Mouse (Mus musculus) left cerebral cortex, postnatal 36 days (tissue): Measurements from ENCODE around the gene 4930402F06Rik. TPM values are rescaled to one million over a fixed set of nuclear protein-coding genes. Genes with fewer than 3 reads are reported as not detected.

Experiments
- DNase-seq, 2 experiments: peaks; one replicate each; pipeline ENCODE4 v3.0.0; 2021 to 2022; ENCODE audit warnings: low spot score in 2 of 2, mixed read lengths in 1 of 2
- intact Hi-C: fragments of 180-260 bp; cut with DNase I; formaldehyde crosslinking; loops from one replicate; pipeline ENCODE4 v1.15.1; 2025
- total RNA-seq, 2 experiments: library from RNA; stranded (reverse); gene quantifications; 2 replicates each; pipeline ENCODE4 v1.2.3; 2021

The 4930402F06Rik gene
- total RNA-seq, 2 experiments from 2014 or later, result not detected

- intact Hi-C loops, result no loop called here
- no peak for DNase-seq
These were observed 22.7 kb upstream of the 4930402F06Rik start for GRCm38 (mm10) chr2:35419671-35420070.

- DNase-seq, result no peak
- intact Hi-C loops, result no loop called here
These were observed 22.3 kb upstream of the 4930402F06Rik start for GRCm38 (mm10) chr2:35419243-35419642.

GRCm38 (mm10) chr2:35417231-35417630, 20.3 kb upstream of the 4930402F06Rik start:
- intact Hi-C loops, result no loop called here
- no peak for DNase-seq

GRCm38 (mm10) chr2:35416473-35416872, 19.5 kb upstream of the 4930402F06Rik start:
- intact Hi-C loops, result no loop called here
- no peak for DNase-seq

GRCm38 (mm10) chr2:35412810-35413209, 15.8 kb upstream of the 4930402F06Rik start:
- intact Hi-C loops, result no loop called here
- no peak for DNase-seq

- intact Hi-C loops, result no loop called here
- no peak for DNase-seq
These were observed 15.3 kb upstream of the 4930402F06Rik start for GRCm38 (mm10) chr2:35412246-35412645.

- DNase-seq, result no peak
- intact Hi-C loops, result no loop called here
These were observed 14.7 kb upstream of the 4930402F06Rik start for GRCm38 (mm10) chr2:35411640-35412190.

GRCm38 (mm10) chr2:35409466-35409865, 12.5 kb upstream of the 4930402F06Rik start:
- no peak for DNase-seq
- intact Hi-C loops, result no loop called here

GRCm38 (mm10) chr2:35408409-35409110, 11.6 kb upstream of the 4930402F06Rik start:
- DNase-seq, result no peak
- intact Hi-C loops, result no loop called here

- no peak for DNase-seq
- intact Hi-C loops, result no loop called here
These were observed 10.9 kb upstream of the 4930402F06Rik start for GRCm38 (mm10) chr2:35407878-35408277.

- intact Hi-C loops, result no loop called here
- DNase-seq, result no peak
These were observed 10.3 kb upstream of the 4930402F06Rik start for GRCm38 (mm10) chr2:35407266-35407665.

- DNase-seq, result no peak
- intact Hi-C loops, result no loop called here
These were observed 9.6 kb upstream of the 4930402F06Rik start for GRCm38 (mm10) chr2:35406611-35407010.

GRCm38 (mm10) chr2:35402391-35402790, 5.4 kb upstream of the 4930402F06Rik start:
- intact Hi-C loops, result no loop called here
- no peak for DNase-seq

- intact Hi-C loops, result no loop called here
- no peak for DNase-seq
These were observed 3.8 kb upstream of the 4930402F06Rik start for GRCm38 (mm10) chr2:35400739-35401138.

- intact Hi-C loops, result loop anchor here (5.0 kb wide), 1 partner anchor 109 kb away; no protein-coding TSS in a partner anchor
- DNase-seq, result no peak
These were observed 1.3 kb upstream of the 4930402F06Rik start for GRCm38 (mm10) chr2:35398184-35398828.

- peak; percentile 55 to 71 for DNase-seq
- intact Hi-C loops, result loop anchor here (2.0 to 5.0 kb wide), 2 partner anchors 99 to 110 kb away; no protein-coding TSS in a partner anchor
These were observed 707 bp upstream of the 4930402F06Rik start for GRCm38 (mm10) chr2:35397590-35398173.

GRCm38 (mm10) chr2:35385441-35385871, 11.5 kb downstream of the 4930402F06Rik start:
- no peak for DNase-seq
- intact Hi-C loops, result no loop called here

GRCm38 (mm10) chr2:35379306-35379705, 17.7 kb downstream of the 4930402F06Rik start:
- DNase-seq, result no peak
- intact Hi-C loops, result no loop called here

GRCm38 (mm10) chr2:35377600-35377999, 19.4 kb downstream of the 4930402F06Rik start:
- intact Hi-C loops, result no loop called here
- no peak for DNase-seq

GRCm38 (mm10) chr2:35373003-35373402, 24.0 kb downstream of the 4930402F06Rik start:
- intact Hi-C loops, result no loop called here
- no peak for DNase-seq
